Comparison of ENCODE assay signal across 26 mouse cellular contexts in the genomic region with DNA sequence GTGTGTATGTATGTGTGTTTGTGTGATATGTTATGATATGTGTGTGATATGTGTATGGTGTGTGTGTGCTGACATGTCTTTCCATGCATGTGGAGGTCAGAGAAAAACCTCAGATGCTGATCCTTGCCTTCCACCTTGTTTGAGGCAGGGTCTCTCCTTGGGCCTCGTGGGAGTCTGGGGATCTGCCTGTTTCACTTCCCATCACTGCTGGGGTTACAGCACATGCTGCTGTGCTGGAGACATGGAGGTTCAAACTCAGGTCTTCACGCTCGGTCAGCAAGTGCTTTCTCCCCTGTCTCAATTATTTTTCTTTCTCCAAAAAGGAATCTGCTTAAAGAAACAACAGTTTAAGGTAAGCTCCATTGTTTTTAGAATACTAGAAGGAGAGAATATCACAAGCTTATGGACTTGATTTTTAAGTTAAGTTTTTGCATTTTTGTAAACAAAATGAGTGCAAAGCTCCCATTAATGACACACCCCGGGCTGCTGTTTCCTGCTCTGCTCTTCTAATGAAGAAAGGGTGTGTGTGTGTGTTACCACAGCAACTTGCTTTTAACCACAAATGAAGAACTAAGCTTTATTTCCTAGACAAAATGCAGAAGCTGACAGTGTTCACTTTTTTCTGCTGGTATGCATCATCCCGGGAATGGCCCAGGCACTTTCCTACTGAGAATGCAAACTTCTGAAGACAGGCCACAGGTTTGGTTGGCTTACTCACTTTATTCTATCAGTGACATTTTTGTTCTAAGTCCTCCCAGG. TPM values are rescaled to one million over a fixed set of nuclear protein-coding genes. Genes with fewer than 3 reads are reported as not detected.
DNase-seq lines count a peak whose midpoint lies in the region; ATAC-seq lines count a peak whose summit lies in the region.
"Had no signal": no experiment of that assay in that cellular context is flagged by ENCODE, and none has a peak within 500 bp of the region (broad histone marks: within the 10 kb centered on the region; RNA-seq: fewer than 3 reads in every experiment).

No protein-coding gene starts in this region.

- DNase-seq in lung, postnatal 36 days = peak; percentile 44
- DNase-seq in lung, postnatal 4 days = no peak
- peak; percentile 28 for DNase-seq in c-Kit-positive CD71-negative TER-119-negative erythroid progenitor cells, embryonic 14.5 days (ENCODE audit: low read depth)
- no peak for DNase-seq in c-Kit-positive CD71-positive TER-119-positive erythroid progenitor cells, embryonic 14.5 days (ENCODE audit: low spot score)
- no peak for DNase-seq in cerebellum, postnatal 10 days
- DNase-seq: adrenal gland, postnatal 14 days; cerebellum, adult 9-10 months; gastrocnemius, postnatal 10 days; kidney, adult 8-10 months; kidney, postnatal 36 days had no signal

- H3K36me3 ChIP-seq in heart, embryonic 11.5 days (ENCODE audit: control insufficient read depth, insufficient read depth, low read length) = no peaks in the 10 kb centered on the region
- no peaks in the 10 kb centered on the region for H3K36me3 ChIP-seq in forebrain, embryonic 16.5 days (ENCODE audit: control insufficient read depth, insufficient read depth)
- H3K36me3 ChIP-seq: heart, embryonic 10.5 days; limb, embryonic 15.5 days; midbrain, embryonic 15.5 days; neural tube, embryonic 12.5 days had no signal

- no peak overlapping the region for H3K9ac ChIP-seq in heart, embryonic 11.5 days (ENCODE audit: low read depth, low read length)
- no peak overlapping the region for H3K9ac ChIP-seq in forebrain, embryonic 16.5 days (replicated peaks; ENCODE audit: low read depth, low read length)
- H3K9ac ChIP-seq: limb, embryonic 15.5 days; midbrain, embryonic 15.5 days; neural tube, embryonic 12.5 days had no signal

- H3K27ac ChIP-seq in heart, embryonic 11.5 days (ENCODE audit: low read depth, low read length) = no peak overlapping the region
- no peak overlapping the region for H3K27ac ChIP-seq in forebrain, embryonic 16.5 days (ENCODE audit: low read length)
- H3K27ac ChIP-seq: heart, embryonic 10.5 days; limb, embryonic 15.5 days; midbrain, embryonic 15.5 days; neural tube, embryonic 12.5 days had no signal

- H3K4me2 ChIP-seq in heart, embryonic 11.5 days = no peak overlapping the region
- H3K4me2 ChIP-seq in forebrain, embryonic 16.5 days (ENCODE audit: low read length) = no peak overlapping the region
- H3K4me2 ChIP-seq: limb, embryonic 15.5 days; midbrain, embryonic 15.5 days; neural tube, embryonic 12.5 days had no signal

- H3K9me3 ChIP-seq in heart, embryonic 11.5 days (replicated peaks; ENCODE audit: control insufficient read depth, low read length) = no peaks in the 10 kb centered on the region
- no peaks in the 10 kb centered on the region for H3K9me3 ChIP-seq in forebrain, embryonic 16.5 days (ENCODE audit: control insufficient read depth, low read length)
- H3K9me3 ChIP-seq: heart, embryonic 10.5 days; limb, embryonic 15.5 days; megakaryocyte, embryonic 14.5 days; midbrain, embryonic 15.5 days; neural tube, embryonic 12.5 days had no signal

- H3K4me3 ChIP-seq in heart, embryonic 11.5 days (ENCODE audit: low read depth, low read length) = no peak overlapping the region
- H3K4me3 ChIP-seq in forebrain, embryonic 16.5 days (replicated peaks; ENCODE audit: low read length) = no peak overlapping the region
- H3K4me3 ChIP-seq: heart, embryonic 10.5 days; limb, embryonic 15.5 days; megakaryocyte, embryonic 14.5 days; midbrain, embryonic 15.5 days; neural tube, embryonic 12.5 days had no signal

- H3K4me1 ChIP-seq in heart, embryonic 11.5 days (ENCODE audit: control insufficient read depth, insufficient read depth, low read length) = no peaks in the 10 kb centered on the region
- no peaks in the 10 kb centered on the region for H3K4me1 ChIP-seq in forebrain, embryonic 16.5 days (replicated peaks; ENCODE audit: control insufficient read depth, insufficient read depth, low read length)
- H3K4me1 ChIP-seq: heart, embryonic 10.5 days; limb, embryonic 15.5 days; midbrain, embryonic 15.5 days; neural tube, embryonic 12.5 days had no signal

- 79% methylated on average over 5 of the region's 5 CpGs for whole genome bisulfite sequencing in heart, embryonic 11.5 days (ENCODE audit: insufficient replicate concordance)
- WGBS in forebrain, embryonic 16.5 days = 84% methylated on average over 5 of the region's 5 CpGs

- ATAC-seq in megakaryocyte progenitor cell, adult 5-6 weeks (replicated peaks; ENCODE audit: poor library complexity) = peak; percentile 93
- no peak for ATAC-seq in heart, embryonic 11.5 days (replicated peaks; ENCODE audit: insufficient number of reproducible peaks, low FRiP score, low TSS enrichment)
- no peak for ATAC-seq in forebrain, embryonic 16.5 days
- ATAC-seq: midbrain, embryonic 15.5 days had no signal

- no peaks in the 10 kb centered on the region for H3K27me3 ChIP-seq in heart, embryonic 11.5 days (ENCODE audit: control insufficient read depth, insufficient read depth, low read length)
- no peaks in the 10 kb centered on the region for H3K27me3 ChIP-seq in forebrain, embryonic 16.5 days (replicated peaks; ENCODE audit: control insufficient read depth, insufficient read depth, low read length)
- H3K27me3 ChIP-seq: limb, embryonic 15.5 days; megakaryocyte, embryonic 14.5 days; midbrain, embryonic 15.5 days; neural tube, embryonic 12.5 days had no signal

RNA-seq across cellular contexts. Expression of gene Ifng, which starts 34.2 kb away (rescaled TPM):
- 0.54 TPM in 1 of 2 replicates, not detected in the other for total RNA-seq in megakaryocyte progenitor cell, adult 5-6 weeks (2015)
- not detected in 2 replicates for total RNA-seq in megakaryocyte progenitor cell, adult 5-6 weeks (2017)
- not detected in 2 replicates for polyA plus RNA-seq in heart, embryonic 11.5 days (2014; fragmentation: Nextera tagmentation; extraction: Ambion mirVana)
- not detected in 2 replicates for polyA plus RNA-seq in forebrain, embryonic 16.5 days (2015; fragmentation: Nextera tagmentation; extraction: Ambion mirVana)
- total RNA-seq: adrenal gland, postnatal 14 days; gastrocnemius, postnatal 10 days; heart, postnatal 25 days; layer of hippocampus, postnatal 10 days; left cerebral cortex, postnatal 14 days; MEL had no signal
- polyA plus RNA-seq: C2C12; embryonic facial prominence, embryonic 14.5 days; heart, embryonic 10.5 days; limb, embryonic 15.5 days; liver, embryonic 16.5 days; midbrain, embryonic 15.5 days; neural tube, embryonic 12.5 days had no signal

RNA-seq across cellular contexts. Expression of gene Gm9049, which starts 52.7 kb away (rescaled TPM):
- 0.15 TPM in 2 replicates for total RNA-seq in megakaryocyte progenitor cell, adult 5-6 weeks (2015)
- total RNA-seq in megakaryocyte progenitor cell, adult 5-6 weeks (2017) = 0.08 TPM in 1 of 2 replicates, not detected in the other
- 0.11 TPM in 1 of 2 replicates, not detected in the other for polyA plus RNA-seq in heart, embryonic 11.5 days (2014; fragmentation: Nextera tagmentation; extraction: Ambion mirVana)
- not detected in 2 replicates for polyA plus RNA-seq in forebrain, embryonic 16.5 days (2015; fragmentation: Nextera tagmentation; extraction: Ambion mirVana)
- total RNA-seq: adrenal gland, postnatal 14 days; gastrocnemius, postnatal 10 days; heart, postnatal 25 days; layer of hippocampus, postnatal 10 days; left cerebral cortex, postnatal 14 days had no signal
- polyA plus RNA-seq: liver, embryonic 16.5 days; midbrain, embryonic 15.5 days; neural tube, embryonic 12.5 days; urinary bladder, adult 2 months had no signal

RNA-seq across cellular contexts. Expression of gene Gm9048, which starts 58.2 kb away (rescaled TPM):
- not detected in 2 replicates for total RNA-seq in megakaryocyte progenitor cell, adult 5-6 weeks (2015)
- total RNA-seq in megakaryocyte progenitor cell, adult 5-6 weeks (2017) = not detected in 2 replicates
- not detected in 2 replicates for polyA plus RNA-seq in heart, embryonic 11.5 days (2014; fragmentation: Nextera tagmentation; extraction: Ambion mirVana)
- not detected in 2 replicates for polyA plus RNA-seq in forebrain, embryonic 16.5 days (2015; fragmentation: Nextera tagmentation; extraction: Ambion mirVana)
- total RNA-seq: adrenal gland, postnatal 14 days; gastrocnemius, postnatal 10 days; heart, postnatal 25 days; layer of hippocampus, postnatal 10 days; left cerebral cortex, postnatal 14 days; MEL had no signal
- polyA plus RNA-seq: C2C12; embryonic facial prominence, embryonic 14.5 days; heart, embryonic 10.5 days; limb, embryonic 15.5 days; liver, embryonic 16.5 days; neural tube, embryonic 12.5 days; urinary bladder, adult 2 months had no signal

Comparison
In these comparisons a context has a peak if more than half of its experiments do, and no peak if none do; other contexts are left out.
1. DNase-seq: peak in lung, postnatal 36 days (single experiment) and c-Kit-positive CD71-negative TER-119-negative erythroid progenitor cells, embryonic 14.5 days (single experiment); none in lung, postnatal 4 days (0 of 2), c-Kit-positive CD71-positive TER-119-positive erythroid progenitor cells, embryonic 14.5 days (single experiment) and cerebellum, postnatal 10 days (0 of 2).